Mouse (Mus musculus) adrenal gland, adult 2 months (tissue): ENCODE measurements around the gene B4galt3. TPM values are rescaled to one million over a fixed set of nuclear protein-coding genes. Genes with fewer than 3 reads are reported as not detected.

Source experiments
- DNase-seq: peaks from one replicate; pipeline ENCODE4 v3.0.0; 2021
- polyA plus RNA-seq: library from polyadenylated mRNA; depleted of rRNA; stranded (reverse); fragments of >200 nt; gene quantifications from 2 replicates; pipeline ENCODE4 v1.2.3, GENCODE M21; 2012
- total RNA-seq, 2 experiments: library from RNA; stranded (reverse); gene quantifications; 2 replicates each; pipeline ENCODE4 v1.2.3; 2021

Gene B4galt3
- total and polyA plus RNA-seq, 3 experiments: 30.3 to 56.7 (median 33.4) TPM

DNA sequence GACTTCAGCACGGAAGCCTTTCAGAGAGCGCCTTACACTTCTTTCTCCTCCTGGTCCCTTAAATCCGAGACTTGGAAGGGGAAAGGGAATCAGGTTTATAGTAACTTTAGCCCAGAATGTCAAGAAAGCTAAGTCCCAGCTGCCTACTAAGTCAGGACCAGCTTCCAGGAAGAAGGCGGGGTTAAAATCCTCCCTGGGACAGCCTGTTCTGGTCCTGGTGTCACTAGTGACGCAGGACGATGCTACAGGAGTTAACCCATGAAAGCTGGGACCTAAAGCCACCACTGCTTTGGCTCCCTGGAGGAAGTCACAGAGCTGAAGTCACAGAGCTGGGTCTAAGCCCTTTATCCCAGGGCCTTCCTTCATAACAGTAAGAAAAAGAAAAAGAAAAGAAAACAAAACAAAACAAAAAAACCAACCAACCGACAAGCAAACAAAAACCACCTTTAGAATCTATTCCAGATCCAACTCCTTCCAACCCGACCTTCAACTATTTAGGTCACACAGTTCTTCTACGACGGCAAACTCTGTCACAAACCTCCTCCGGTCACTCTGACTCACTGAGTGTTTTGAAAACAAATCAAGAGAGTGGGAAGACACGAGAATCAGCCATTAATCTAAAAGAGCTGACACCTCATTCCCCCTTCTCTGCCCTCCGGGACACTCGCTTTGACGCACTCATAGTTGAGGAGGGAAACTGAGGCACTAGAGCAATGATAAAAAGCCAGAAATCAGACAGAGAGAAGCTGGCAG, 30.0 kb upstream of the B4galt3 start:
- peak; percentile 77 for DNase-seq

DNA sequence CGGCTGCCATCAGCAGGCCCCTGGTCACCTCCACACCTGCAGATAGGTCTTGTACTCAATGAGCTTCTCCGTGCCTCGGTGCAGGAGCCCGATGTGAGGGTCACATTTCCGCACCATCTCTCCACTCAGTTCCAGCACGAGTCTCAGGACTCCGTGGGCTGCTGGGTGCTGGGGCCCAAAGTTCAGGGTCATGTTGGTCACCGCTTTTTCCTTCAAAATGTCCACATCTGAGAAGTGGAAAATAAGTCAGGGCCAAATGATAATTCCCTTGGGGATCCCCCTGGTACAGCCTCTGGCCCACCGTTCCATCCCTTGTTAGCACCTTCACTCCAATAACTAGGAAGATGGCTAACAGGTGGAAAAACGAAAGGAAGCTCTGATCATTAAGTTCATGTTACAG, 29.2 kb upstream of the B4galt3 start:
- DNase-seq: peak; percentile 76

DNA sequence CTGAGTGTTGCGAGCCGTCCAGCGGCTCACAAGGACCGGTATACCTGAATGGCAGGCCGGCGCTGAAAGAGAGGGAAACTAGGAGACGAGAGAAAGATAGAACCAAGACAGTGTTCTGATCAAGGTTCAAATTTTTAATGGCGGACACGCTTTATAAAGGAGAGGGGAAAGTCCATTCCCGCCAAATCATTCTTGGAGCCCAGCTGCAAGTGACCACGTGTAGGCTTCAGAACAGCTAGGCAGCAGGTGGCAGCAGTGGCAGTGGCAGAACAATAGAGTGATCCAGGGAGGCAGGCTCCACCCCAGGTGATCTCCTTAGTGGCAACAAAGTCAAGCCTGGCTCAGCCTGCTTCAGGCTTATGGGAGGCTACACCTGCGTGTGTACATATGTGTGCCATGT, 28.2 kb upstream of the B4galt3 start:
- DNase-seq: peak; percentile 22

DNA sequence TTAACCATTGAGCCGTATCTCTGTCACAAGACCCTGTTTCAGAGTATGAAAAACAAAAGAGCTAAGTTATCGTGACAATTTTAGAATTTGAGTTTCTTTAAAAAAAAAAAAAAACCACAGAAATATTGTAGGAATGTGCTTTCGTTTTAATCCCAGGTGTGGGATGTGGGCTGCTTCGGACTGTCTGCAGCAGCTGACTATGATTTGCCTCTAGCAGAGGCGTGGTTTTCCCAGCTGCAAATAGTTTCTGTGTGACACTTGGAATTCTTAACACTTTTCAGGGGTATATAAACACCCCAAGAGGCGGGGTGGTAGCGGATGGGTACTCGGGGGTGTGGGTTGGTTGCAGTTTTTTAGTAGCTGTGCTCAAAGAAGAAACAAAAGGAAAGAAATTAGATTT, 24.8 kb upstream of the B4galt3 start:
- no peak for DNase-seq

DNA sequence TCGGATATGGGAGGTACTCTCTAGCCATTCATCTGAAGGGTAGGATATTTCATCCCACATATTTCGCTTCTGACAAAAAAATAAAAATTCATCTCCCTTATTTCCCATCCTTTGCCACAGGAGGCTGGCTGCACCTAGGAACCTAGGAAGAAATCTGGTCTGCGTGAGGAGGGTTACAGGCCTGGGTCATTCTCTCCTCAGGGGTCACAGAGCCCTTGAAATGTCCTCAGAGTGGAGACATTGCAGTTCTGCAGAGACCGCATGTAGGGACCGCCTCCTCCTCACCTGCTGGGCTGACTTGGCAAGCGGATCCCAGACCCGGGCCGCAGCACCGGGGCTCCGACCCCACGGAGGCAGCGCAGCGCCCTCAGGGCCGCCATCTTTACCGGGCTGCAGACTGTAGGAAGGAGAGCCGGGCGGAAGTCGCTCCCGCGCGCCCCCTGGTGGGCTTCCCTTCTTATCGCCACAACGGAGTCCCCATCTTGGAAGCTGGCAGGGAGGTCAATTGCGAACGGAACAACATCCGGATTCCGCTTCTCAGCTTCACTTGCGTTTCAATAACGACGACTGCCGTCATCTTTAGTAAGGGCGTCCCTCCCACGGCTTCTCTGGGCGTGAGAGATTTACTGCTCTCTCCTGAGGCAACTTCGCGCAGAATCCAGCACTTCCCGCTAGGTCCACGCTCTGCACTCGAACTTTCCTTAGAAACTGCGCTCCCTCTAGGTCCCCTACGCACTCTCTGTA, 23.2 kb upstream of the B4galt3 start:
- peak; percentile 98 for DNase-seq

DNA sequence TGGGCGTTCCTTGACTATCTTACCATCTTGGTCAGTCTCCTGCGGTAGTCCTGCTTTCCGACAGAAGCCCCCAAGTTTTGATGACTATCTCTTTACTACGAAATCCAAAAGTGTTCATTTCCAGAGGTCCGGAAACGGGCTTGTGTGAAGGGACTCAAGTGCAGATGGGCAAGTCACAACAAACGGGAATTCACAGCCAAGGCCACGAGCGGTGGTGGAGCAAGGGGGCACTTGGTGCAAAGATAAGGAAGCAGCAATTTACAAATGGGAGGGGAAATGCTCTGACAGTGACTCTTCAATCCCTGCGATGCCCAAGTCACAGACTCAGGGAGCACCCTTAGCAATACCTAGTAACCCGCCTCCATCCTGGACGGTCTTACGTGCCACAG, 22.7 kb upstream of the B4galt3 start:
- no peak for DNase-seq

DNA sequence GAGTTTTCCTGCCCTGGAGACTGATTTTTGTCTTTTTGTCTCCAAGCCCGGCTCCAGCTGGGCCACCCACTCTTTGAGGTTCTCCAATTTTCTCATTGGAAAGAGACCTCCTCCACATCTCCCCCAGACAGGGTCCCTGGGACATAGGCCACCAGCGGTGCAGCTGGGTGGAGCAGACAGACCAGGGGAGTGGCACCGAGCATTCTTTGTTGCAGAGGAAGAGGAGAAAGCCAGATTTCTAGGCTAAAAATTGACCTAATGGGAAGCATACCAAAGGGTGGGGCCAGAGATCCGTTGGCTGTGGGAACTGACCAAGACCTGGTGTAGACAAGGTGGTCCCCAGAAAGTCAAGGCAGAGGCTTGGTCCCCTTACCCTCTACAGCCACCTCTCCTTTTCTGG, 22.2 kb upstream of the B4galt3 start:
- DNase-seq: peak; percentile 35

DNA sequence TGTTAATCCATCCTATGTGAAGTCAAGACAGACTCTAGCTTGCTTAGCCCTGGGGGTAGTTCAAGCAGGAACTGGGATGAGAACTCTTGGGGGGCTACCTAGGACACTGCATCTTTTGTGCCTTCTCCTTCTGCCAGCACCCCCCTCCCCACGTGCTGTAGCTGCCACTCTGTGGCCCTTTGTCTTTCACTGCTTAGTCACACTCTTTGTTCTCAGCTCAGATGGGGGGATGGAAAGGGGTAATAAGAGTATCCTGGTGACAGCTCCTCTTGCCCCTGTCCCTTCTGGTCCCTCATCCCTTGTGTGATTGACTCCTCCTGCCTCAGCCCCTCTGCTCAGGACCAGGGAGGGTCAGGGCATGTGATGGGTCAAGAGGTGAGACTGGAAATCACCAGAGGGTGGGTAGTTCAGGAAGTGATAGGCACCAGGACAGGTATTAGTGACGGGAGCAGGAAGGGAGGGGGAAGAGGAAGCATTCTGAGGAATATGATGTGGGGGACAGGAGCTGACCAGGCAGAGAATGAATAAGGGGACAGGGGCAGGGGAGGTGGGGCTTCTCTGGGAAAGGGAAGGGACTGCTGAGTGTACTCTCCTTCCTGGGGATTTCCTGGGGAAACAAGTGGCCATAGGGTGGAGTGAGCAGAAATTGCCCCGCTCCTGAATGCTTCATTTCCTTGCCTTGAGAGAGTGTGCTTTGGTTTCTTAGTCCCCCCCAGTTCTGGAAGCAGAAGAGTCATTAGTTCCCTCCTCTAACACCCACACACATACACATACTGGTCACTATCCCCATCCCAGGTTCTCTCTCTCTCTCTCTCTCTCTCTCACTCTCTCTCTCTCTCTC, 21.5 kb upstream of the B4galt3 start:
- DNase-seq: peak; percentile 23

DNA sequence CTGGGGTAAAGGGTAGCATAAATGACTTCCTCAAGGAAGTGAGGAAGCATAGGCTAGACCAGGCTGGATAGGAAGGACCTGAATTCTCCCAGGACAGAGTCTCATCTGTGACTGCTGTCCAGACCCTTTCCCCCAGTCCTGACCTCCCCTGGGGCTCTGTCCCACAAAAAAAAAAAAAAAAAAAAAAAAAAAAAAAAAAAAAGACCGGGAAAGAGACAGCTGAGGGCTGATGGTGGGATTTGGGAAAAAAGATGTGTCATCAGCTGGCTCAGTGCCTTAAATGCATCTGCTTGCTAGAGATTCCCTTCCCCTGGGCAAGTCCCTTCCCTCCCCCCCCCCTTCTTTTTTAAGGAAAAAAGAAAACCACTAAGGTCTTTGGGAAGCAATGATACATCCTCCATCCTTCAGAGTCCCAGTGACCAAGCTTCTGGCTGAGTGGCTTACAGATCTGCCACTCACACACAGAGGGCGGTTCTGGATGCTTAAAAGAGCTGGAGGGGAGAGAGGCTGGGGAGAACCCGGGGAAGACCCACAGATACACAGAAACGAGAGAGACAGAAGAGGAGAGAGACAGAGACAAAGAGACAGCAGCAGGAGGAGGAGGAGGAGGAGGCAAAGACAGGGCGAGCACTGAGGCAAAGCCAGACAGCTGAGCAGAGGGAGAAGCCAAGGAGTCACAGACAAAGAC, 20.1 kb upstream of the B4galt3 start, which contains the start of gene Adamts4:
Gene Adamts4, plus strand, starts transcription at position 509 of the 688 bp plus-strand sequence.
- DNase-seq: peak; percentile 43

DNA sequence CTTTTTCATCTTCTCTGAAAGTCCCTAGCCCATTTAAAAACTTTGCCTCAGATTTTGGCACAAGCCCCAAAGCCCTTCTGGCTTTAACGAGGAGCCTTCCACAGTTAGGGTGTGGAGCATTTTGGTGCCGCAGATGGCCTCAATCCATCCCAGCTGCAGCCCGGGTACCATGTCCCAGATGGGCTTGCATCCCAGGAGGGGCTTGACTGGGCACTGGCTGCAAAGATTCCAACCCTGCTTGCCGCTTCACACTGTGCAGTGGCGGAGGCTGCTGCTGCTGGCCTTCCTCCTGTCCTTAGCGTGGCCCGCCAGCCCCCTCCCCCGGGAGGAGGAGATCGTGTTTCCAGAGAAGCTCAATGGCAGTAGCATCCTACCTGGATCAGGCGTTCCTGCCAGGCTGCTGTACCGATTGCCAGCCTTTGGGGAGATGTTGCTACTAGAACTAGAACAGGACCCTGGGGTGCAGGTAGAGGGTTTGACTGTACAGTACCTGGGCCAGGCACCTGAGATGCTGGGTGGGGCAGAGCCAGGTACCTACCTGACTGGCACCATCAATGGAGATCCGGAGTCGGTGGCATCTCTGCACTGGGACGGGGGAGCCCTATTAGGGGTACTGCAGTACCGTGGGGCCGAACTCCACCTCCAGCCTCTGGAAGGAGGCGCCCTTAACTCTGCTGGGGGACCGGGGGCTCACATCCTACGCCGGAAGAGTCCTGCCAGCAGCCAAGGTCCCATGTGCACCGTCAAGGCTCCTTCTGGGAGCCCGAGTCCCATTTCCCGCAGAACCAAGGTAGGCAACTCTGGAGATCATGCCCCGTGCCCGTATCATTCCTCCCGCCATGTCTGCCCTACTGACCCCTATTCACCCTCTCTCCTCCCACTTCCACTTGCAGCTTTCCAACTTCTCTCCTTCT, 19.2 kb upstream of the B4galt3 start, which contains the start of gene Ndufs2:
Gene Ndufs2, minus strand, starts transcription at position 709 of the 914 bp plus-strand sequence.
- peak; percentile 6 for DNase-seq

DNA sequence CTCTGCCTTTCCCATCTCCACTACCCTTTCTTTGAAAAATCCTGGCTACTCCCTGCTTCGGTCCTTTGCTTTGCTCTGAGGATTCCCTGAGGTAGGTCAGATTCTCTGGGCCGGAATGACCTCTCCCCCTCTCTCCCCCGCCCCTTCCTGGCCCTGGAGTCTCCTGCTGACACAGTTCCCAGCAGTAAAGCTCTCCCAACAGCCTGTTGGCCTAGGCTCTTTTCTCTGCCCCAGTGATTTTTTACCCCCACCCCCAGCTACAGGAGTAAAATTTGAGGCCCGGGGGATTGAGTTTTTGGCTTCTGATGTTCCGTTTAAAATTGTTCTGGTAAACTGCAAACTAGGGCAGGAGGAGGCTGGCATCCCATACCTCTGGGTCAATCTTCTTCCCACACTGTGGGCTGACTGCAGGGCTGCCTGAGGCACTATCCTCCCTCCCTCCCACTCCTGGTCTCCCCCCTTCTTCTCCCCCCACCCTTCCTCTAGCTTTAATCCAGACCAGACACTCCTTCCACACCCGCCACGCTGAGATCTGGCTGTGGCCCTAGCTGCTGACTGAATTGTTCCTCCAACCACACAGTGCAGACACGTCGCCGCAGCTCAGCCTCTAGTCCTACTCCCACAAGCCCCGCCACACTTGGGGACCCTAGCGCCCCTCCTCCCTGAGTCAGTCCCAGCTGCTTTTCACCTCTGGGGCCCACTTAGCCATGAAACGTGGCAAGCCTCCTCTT, 18.4 kb upstream of the B4galt3 start:
- DNase-seq: peak; percentile 38

DNA sequence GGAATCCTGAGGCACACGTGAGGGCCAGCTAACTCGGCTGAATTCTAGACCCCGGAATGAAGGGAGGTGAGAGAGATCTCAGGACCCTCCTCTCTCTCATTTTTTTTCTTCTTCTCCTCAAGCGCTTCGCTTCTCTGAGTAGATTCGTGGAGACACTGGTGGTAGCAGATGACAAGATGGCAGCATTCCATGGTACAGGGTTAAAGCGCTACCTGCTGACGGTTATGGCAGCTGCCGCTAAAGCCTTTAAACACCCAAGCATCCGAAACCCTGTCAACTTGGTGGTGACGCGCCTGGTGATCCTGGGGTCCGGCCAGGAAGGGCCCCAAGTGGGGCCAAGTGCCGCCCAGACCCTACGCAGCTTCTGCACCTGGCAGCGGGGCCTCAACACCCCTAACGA, 17.7 kb upstream of the B4galt3 start:
- no peak for DNase-seq

DNA sequence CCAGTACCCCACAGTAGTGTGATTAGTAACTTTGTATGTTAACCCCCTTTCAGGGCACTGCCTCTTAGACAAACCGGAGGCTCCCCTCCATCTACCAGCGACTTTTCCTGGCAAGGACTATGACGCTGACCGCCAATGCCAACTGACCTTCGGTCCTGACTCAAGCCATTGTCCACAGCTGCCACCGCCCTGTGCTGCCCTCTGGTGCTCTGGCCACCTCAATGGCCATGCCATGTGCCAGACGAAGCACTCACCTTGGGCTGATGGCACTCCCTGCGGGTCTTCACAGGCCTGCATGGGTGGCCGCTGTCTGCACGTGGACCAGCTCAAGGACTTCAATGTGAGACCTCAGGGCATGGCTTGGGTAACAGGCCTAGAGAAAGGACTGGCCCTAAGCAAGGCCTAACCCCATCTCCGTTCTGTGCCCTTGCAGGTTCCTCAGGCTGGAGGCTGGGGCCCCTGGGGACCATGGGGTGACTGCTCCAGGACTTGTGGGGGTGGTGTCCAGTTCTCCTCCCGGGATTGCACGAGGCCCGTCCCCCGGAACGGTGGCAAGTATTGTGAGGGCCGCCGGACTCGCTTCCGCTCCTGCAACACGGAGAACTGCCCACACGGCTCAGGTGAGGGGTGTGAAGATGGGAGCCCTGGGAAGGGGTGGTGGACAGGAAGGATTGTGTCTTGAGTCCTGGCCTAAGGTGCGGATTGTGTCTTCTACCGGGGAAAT, 13.9 kb upstream of the B4galt3 start:
- DNase-seq: peak; percentile 84

DNA sequence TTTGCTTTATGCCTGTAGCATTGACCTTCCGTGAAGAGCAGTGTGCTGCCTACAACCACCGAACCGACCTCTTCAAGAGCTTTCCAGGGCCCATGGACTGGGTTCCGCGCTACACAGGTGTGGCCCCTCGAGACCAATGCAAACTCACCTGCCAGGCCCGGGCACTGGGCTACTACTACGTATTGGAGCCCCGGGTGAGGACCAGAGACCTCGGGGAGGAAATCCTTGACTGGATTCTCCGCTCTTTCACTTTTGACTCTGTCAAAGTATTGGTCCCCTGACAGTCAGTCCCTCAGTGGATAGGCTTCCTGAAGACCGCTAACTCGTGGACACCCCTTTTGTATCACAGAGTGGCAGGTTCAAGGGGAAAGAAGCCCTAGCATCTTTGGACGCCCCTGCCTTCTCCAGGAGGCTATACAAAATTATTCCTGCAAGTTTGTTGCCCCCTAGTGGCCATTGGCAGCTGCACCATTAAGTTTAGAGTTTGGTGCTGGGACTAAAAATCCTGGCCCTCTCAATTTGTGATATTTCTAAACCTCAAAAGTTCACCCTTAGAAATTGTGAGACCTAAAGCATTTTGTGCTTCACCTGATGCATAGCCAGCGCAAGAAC, 13.1 kb upstream of the B4galt3 start:
- peak; percentile 69 for DNase-seq

DNA sequence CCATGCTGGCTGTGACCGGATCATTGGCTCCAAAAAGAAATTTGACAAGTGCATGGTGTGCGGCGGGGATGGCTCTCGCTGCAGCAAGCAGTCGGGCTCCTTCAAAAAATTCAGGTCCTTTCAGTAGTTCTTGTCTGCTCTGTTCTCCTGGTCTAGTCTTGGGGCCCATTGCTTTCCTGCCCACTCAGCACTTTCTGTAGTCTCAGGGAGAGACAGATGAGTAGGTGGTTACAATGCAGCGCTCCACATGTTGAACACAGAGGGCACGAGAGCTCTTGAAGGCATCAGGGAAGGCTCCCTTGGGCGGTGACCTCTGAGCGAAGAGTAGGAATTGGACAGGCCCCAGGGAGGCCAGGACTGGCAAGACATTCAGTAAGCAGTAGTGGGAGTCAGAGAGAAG, 12.3 kb upstream of the B4galt3 start:
- no peak for DNase-seq

DNA sequence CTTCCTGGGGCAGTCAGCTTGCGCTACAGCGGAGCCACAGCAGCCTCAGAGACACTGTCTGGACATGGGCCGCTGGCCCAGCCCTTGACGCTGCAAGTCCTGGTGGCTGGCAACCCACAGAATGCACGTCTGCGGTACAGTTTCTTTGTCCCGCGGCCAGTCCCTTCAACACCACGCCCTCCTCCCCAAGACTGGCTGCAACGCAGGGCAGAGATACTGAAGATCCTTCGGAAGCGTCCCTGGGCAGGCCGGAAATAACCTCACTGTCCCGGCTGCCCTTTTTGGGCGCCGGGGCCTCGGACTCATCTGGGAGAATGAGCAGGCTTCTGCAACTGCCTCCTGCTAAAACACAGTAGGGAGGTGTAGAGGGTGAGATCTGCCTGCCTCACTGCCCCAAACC, 11.2 kb upstream of the B4galt3 start:
- DNase-seq: peak; percentile 7

DNA sequence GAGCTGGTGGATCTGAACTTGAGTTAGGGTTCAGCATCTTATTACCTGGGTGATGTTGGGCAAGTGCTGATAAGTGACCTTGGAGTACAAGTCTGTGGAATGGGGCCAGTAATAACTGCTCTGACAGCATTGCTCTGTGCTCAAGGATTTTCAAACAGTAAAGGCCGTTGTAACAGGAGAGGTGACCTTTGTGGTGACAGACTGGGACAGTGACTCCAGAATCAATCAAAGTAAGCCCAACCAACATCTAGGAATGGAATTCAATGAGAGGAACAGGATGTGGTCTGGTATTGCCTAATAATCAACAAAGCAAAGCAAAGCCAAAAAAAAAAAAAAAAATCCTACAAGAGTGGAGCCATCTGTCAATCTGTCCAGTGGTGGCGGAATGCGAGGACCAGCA, 9.8 kb upstream of the B4galt3 start:
- peak; percentile 62 for DNase-seq

DNA sequence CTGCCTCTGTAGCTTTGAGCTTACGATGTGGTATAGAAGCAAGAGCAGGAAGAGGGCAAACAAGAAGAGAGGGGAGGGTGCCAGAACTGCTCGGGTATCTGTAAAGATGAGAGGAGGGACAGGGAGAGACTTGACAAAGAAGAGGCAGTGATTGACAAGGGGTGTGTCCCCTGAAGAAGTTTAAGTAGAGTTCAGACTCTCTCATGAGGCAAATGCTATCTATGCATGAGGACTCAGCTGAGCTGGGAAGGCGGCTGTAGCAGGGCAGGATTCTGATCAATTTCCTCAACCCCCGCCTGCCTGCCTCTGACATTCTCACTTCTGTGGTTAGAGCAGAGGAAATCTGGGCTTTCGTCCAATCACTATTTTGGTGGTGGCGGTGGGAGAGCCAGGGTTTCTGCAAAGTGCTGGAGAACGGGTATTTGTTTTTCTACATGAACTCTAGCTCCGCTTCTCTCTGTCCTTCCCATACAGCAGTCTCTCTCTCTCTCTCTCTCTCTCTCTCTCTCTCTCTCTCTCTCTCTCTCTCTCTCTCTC, 7.5 kb upstream of the B4galt3 start:
- peak; percentile 75 for DNase-seq

DNA sequence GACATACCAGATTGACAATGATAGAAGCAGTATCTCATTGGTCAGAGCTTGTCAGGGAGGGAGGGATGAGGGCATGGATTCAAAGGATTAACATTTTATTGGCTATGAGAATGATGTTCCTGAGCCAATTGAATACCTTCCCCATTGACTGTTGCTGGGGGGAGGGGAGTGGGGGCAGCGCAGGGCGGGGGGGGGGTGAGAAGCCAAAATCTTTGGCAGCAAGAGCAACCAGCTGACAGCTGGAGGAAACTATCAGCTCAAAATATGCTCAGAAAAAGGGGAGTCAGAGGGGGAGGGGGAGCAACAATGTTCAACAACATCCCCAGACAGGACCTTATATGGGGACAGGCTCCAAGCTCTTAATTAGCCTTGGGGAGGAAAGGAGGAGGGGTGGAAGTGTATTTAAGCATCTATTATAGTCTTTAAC, 6.9 kb upstream of the B4galt3 start:
- peak; percentile 22 for DNase-seq
